Mouse (Mus musculus) c-Kit-negative CD71-positive TER-119-positive erythroid progenitor cells, embryonic 14.5 days (primary cell): ENCODE results near the gene Olfr1031.
"Not testable (repeated sequence)": the region's sequence is repeated elsewhere in the genome, so short reads cannot be mapped to it uniquely, and the experiment has no call there.

Experiments
- DNase-seq: peaks from one replicate; pipeline ENCODE4 v3.0.0-alpha.2; 2013; ENCODE audit warnings: low read depth, low spot score

The Olfr1031 gene

GRCm38 (mm10) chr2:85990004-85990403 is at the start of gene Olfr1031:
Gene Olfr1031 (plus strand): TSS chr2:85990304.
- DNase-seq = no peak

GRCm38 (mm10) chr2:85950137-85950536 is 40.0 kb upstream of the Olfr1031 start, which contains the start of gene Olfr1028:
Gene Olfr1028 (plus strand): TSS chr2:85950437.
- no peak for DNase-seq

- no peak for DNase-seq
These were observed 16.5 kb upstream of the Olfr1031 start, which contains the start of gene Olfr1029 for GRCm38 (mm10) chr2:85973595-85973994. Gene Olfr1029 (plus strand): TSS chr2:85973895.

- no peak for DNase-seq
These were observed 11.1 kb upstream of the Olfr1031 start, which contains the start of gene Olfr1030 for GRCm38 (mm10) chr2:85978976-85979375. Gene Olfr1030 (plus strand): TSS chr2:85979276.

- no peak for DNase-seq
These were observed 15.1 kb downstream of the Olfr1031 start, which contains the start of gene Olfr1032 for GRCm38 (mm10) chr2:86005240-86005639. Gene Olfr1032 (plus strand): TSS chr2:86005540.

- not testable (repeated sequence) for DNase-seq
These were observed 30.3 kb downstream of the Olfr1031 start, which contains the start of gene Olfr1033 for GRCm38 (mm10) chr2:86020406-86020805. Gene Olfr1033 (plus strand): TSS chr2:86020633.

GRCm38 (mm10) chr2:86021518-86021917 is 31.4 kb downstream of the Olfr1031 start:
- not testable (repeated sequence) for DNase-seq
